Mouse (Mus musculus): ENCODE data around the gene Ccdc88c. TPM values are rescaled to one million over a fixed set of nuclear protein-coding genes. Genes with fewer than 3 reads are reported as not detected.
A peak's percentile ranks its signal among the peaks of the same experiment; 100 is the strongest.

Gene Ccdc88c
- polyA plus RNA-seq, 1 experiment: 18.0 TPM

DNA sequence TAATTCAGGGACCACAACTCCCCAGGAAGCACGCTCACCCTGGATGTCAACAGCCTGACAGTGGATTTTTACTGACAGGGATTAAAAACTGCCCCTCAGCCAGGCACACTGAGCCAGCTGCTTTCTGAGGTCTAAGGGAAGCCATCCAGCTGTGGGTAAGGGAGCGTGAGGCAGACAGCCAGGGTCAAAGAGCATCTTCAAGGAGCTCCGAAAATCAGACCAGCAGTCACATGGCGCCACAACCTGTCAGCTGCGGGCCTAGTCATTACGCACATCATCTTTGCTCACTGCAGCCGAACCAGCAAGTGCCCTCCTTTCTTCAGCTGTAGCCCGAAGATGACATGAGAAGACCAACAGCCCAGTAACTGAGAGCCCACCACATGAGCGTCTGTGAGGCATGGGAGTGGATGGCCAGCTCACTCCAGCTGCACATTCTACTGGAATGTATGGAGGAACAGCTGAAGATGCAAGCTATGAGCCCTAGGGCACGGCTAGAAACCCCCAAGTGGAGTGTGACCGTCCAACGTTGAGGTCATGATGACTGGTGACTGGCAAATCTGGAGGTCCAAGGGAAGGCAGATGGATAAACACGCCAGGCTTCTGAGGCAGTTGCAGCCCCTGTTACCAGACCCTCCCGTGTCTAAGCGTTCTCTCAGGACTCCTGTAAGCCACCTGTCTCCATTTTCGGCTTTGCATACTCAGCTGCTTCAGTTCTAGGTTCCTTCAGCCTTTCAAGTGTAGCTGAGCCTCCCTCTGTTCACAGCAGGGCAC, 33.1 kb downstream of the Ccdc88c start:
- Histone ChIP-seq H3ac (ENCODE audit: control insufficient read depth, insufficient read length) (no peak overlapping the region), H3K36me3 (ENCODE audit: control insufficient read depth, insufficient read depth) (no peaks in the 10 kb centered on the region), H3K27me3 (ENCODE audit: control insufficient read depth, insufficient read depth, insufficient read length) (no peaks in the 10 kb centered on the region), H3K4me3 (no peak overlapping the region), H3K79me2 (ENCODE audit: control insufficient read depth, insufficient read depth) (peaks cover 13% of the 10 kb centered on the region), H3K4me2 (ENCODE audit: low read depth) (peak overlapping the region; percentile 64)
- no peak for TF ChIP-seq POLR2AphosphoS2 (IDR thresholded peaks at IDR 0.05; ENCODE audit: insufficient read length, low read depth)
- TF ChIP-seq MYOG (IDR thresholded peaks at IDR 0.05; ENCODE audit: control insufficient read depth in 1 of 3, insufficient read depth in 1 of 3, insufficient read length in 2 of 3, low read depth in 2 of 3): peak; percentile 46 to 93 (median 74)
- TF ChIP-seq USF1 (IDR thresholded peaks at IDR 0.05; ENCODE audit: low read depth): peak; percentile 75
- TF ChIP-seq MAX (IDR thresholded peaks at IDR 0.05; ENCODE audit: low read depth): no peak
- TF ChIP-seq TCF12 (IDR thresholded peaks at IDR 0.05; ENCODE audit: insufficient read depth, poor library complexity, severe bottlenecking): peak; percentile 61
- TF ChIP-seq E2F4 (IDR thresholded peaks at IDR 0.05; ENCODE audit: insufficient read depth): no peak
- TF ChIP-seq SRF (IDR thresholded peaks at IDR 0.05; ENCODE audit: control insufficient read depth, insufficient read length, low read depth): no peak
- peak; percentile 59 for TF ChIP-seq TCF3 (IDR thresholded peaks at IDR 0.05; ENCODE audit: insufficient read length, low read depth)
- TF ChIP-seq MYOD1 (IDR thresholded peaks at IDR 0.05; ENCODE audit: control insufficient read depth in 1 of 3, insufficient read length in 2 of 3, low read depth in 2 of 3): peak; percentile 40 to 83 (median 80)
- no peak for TF ChIP-seq REST (IDR thresholded peaks at IDR 0.05; ENCODE audit: insufficient read depth, insufficient read length)
- TF ChIP-seq CEBPB (IDR thresholded peaks at IDR 0.05; ENCODE audit: insufficient read depth, poor library complexity, severe bottlenecking): no peak
- TF ChIP-seq POLR2A (IDR thresholded peaks at IDR 0.05; ENCODE audit: insufficient read length, low read depth): no peak

DNA sequence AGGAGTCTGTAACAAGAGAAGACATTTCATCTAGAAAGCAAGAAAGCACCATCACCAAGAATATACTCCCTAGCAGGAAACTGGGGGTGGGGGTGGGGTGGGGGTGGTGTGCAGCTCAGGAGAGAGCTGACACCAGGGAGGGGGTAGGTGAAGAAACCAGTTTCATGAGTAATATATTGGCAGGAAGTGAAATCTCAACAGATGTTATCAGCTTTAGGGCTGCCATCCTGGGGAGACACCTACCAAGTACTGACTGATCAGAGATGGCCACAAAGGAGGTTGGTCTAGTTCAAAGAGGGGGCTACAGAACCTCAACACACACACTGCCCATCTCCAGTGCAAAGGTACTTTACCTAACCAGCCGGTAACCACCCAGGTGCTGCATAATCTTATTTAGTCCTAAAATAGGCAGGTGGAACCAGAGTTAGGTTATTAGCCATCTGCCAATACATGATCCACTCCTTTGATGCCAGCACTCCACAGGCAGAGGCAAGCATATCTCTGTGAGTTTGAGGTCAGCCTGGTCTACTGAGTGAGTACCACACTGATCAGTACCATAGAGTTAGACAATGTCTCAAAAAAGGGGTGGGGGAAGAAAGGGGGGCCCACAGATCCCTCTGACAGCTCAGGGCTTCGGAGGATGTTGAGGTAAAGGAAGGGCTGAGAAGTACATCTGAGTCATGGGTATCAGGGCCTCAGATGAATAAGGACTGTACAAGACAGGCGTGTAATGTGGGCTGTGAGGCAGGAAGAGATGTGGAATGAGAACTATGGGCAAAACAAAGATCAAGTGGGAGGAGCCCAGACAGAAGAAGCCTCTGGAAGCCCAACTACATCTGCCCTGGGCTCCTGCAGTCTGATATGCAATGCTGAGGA, 34.5 kb downstream of the Ccdc88c start:
- Histone ChIP-seq H3K4me3 (no peak overlapping the region), H3ac (ENCODE audit: control insufficient read depth, insufficient read length) (no peak overlapping the region), H3K27me3 (ENCODE audit: control insufficient read depth, insufficient read depth, insufficient read length) (no peaks in the 10 kb centered on the region), H3K4me2 (ENCODE audit: low read depth) (peak overlapping the region; percentile 66), H3K79me2 (ENCODE audit: control insufficient read depth, insufficient read depth) (peaks cover 6% of the 10 kb centered on the region), H3K36me3 (ENCODE audit: control insufficient read depth, insufficient read depth) (no peaks in the 10 kb centered on the region)
- TF ChIP-seq SRF (IDR thresholded peaks at IDR 0.05; ENCODE audit: control insufficient read depth, insufficient read length, low read depth): no peak
- no peak for TF ChIP-seq POLR2AphosphoS2 (IDR thresholded peaks at IDR 0.05; ENCODE audit: insufficient read length, low read depth)
- TF ChIP-seq MYOG (IDR thresholded peaks at IDR 0.05; ENCODE audit: control insufficient read depth in 1 of 3, insufficient read depth in 1 of 3, insufficient read length in 2 of 3, low read depth in 2 of 3): no peak
- no peak for TF ChIP-seq CEBPB (IDR thresholded peaks at IDR 0.05; ENCODE audit: insufficient read depth, poor library complexity, severe bottlenecking)
- TF ChIP-seq USF1 (IDR thresholded peaks at IDR 0.05; ENCODE audit: low read depth): no peak
- TF ChIP-seq TCF3 (IDR thresholded peaks at IDR 0.05; ENCODE audit: insufficient read length, low read depth): no peak
- TF ChIP-seq MAX (IDR thresholded peaks at IDR 0.05; ENCODE audit: low read depth): no peak
- no peak for TF ChIP-seq TCF12 (IDR thresholded peaks at IDR 0.05; ENCODE audit: insufficient read depth, poor library complexity, severe bottlenecking)
- TF ChIP-seq E2F4 (IDR thresholded peaks at IDR 0.05; ENCODE audit: insufficient read depth): no peak
- TF ChIP-seq MYOD1 (IDR thresholded peaks at IDR 0.05; ENCODE audit: control insufficient read depth in 1 of 3, insufficient read length in 2 of 3, low read depth in 2 of 3): no peak
- TF ChIP-seq REST (IDR thresholded peaks at IDR 0.05; ENCODE audit: insufficient read depth, insufficient read length): no peak
- TF ChIP-seq POLR2A (IDR thresholded peaks at IDR 0.05; ENCODE audit: insufficient read length, low read depth): no peak

DNA sequence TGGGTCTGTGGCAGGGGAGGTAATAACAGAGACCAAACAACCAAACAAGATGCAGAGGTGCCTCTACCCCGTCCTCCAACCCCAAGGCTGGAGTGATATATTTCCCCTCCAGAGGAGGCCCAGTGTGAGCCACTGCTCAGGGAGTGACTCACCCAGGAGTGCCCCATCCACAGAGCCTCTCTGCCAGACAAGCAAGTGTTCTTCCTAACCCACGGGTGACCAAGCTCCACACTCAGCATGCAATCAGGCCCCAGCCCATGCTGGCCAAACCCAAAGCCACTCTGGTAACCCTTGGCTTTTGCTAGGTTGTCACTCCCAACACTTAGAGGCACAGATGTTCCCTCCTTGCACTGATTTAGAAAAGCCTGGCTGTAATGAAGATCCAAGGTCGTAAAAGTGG, 35.7 kb downstream of the Ccdc88c start:
- Histone ChIP-seq H3K27me3 (ENCODE audit: control insufficient read depth, insufficient read depth, insufficient read length) (no peaks in the 10 kb centered on the region), H3K79me2 (ENCODE audit: control insufficient read depth, insufficient read depth) (peaks cover 6% of the 10 kb centered on the region), H3ac (ENCODE audit: control insufficient read depth, insufficient read length) (no peak overlapping the region), H3K36me3 (ENCODE audit: control insufficient read depth, insufficient read depth) (no peaks in the 10 kb centered on the region), H3K4me2 (ENCODE audit: low read depth) (peak overlapping the region; percentile 66), H3K4me3 (no peak overlapping the region)
- TF ChIP-seq MAX (IDR thresholded peaks at IDR 0.05; ENCODE audit: low read depth): no peak
- TF ChIP-seq CEBPB (IDR thresholded peaks at IDR 0.05; ENCODE audit: insufficient read depth, poor library complexity, severe bottlenecking): no peak
- TF ChIP-seq MYOG (IDR thresholded peaks at IDR 0.05; ENCODE audit: control insufficient read depth in 1 of 3, insufficient read depth in 1 of 3, insufficient read length in 2 of 3, low read depth in 2 of 3): peak in 1 of 3 experiments; percentile 64
- peak in 1 of 3 experiments; percentile 6 for TF ChIP-seq MYOD1 (IDR thresholded peaks at IDR 0.05; ENCODE audit: control insufficient read depth in 1 of 3, insufficient read length in 2 of 3, low read depth in 2 of 3)

DNA sequence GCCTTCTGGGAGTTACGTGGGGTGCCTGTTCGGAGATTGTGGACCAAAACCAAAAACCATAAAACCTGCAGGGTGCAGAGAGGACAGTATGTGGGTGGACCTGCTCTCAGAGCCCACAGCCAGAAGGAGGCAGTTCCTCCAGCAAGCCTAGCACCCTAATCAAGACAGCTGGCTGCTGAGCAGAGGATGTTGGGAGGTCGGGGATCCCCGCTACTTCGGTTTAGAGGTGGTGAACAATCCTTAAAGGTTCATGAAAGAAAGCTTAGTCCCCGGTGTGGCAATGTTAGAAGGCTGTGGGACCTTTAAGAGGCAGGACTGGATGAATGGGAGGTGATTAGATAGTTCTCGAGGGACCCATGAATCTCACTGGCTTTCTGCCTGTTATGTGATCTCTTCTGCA, 36.4 kb downstream of the Ccdc88c start:
- Histone ChIP-seq H3ac (ENCODE audit: control insufficient read depth, insufficient read length) (no peak overlapping the region), H3K4me2 (ENCODE audit: low read depth) (peak overlapping the region; percentile 66), H3K4me3 (no peak overlapping the region), H3K79me2 (ENCODE audit: control insufficient read depth, insufficient read depth) (peaks cover 6% of the 10 kb centered on the region), H3K36me3 (ENCODE audit: control insufficient read depth, insufficient read depth) (no peaks in the 10 kb centered on the region), H3K27me3 (ENCODE audit: control insufficient read depth, insufficient read depth, insufficient read length) (no peaks in the 10 kb centered on the region)
- TF ChIP-seq MAX (IDR thresholded peaks at IDR 0.05; ENCODE audit: low read depth) (no peak), REST (IDR thresholded peaks at IDR 0.05; ENCODE audit: insufficient read depth, insufficient read length) (no peak), POLR2A (IDR thresholded peaks at IDR 0.05; ENCODE audit: insufficient read length, low read depth) (no peak), USF1 (IDR thresholded peaks at IDR 0.05; ENCODE audit: low read depth) (no peak), CEBPB (IDR thresholded peaks at IDR 0.05; ENCODE audit: insufficient read depth, poor library complexity, severe bottlenecking) (no peak), SRF (IDR thresholded peaks at IDR 0.05; ENCODE audit: control insufficient read depth, insufficient read length, low read depth) (no peak), MYOG (IDR thresholded peaks at IDR 0.05; ENCODE audit: control insufficient read depth in 1 of 3, insufficient read depth in 1 of 3, insufficient read length in 2 of 3, low read depth in 2 of 3) (peak in 1 of 3 experiments; percentile 21), MYOD1 (IDR thresholded peaks at IDR 0.05; ENCODE audit: control insufficient read depth in 1 of 3, insufficient read length in 2 of 3, low read depth in 2 of 3) (peak in 1 of 3 experiments; percentile 21), POLR2AphosphoS2 (IDR thresholded peaks at IDR 0.05; ENCODE audit: insufficient read length, low read depth) (no peak), E2F4 (IDR thresholded peaks at IDR 0.05; ENCODE audit: insufficient read depth) (no peak)
